Mouse (Mus musculus) neural tube, embryonic 14.5 days (tissue): ENCODE data around the gene Foxc1. TPM values are rescaled to one million over a fixed set of nuclear protein-coding genes. Genes with fewer than 3 reads are reported as not detected.
A peak's percentile ranks its signal among the peaks of the same experiment; 100 is the strongest.

Source experiments
- ATAC-seq: fragments of 200-750 bp; cut with Nextera tagmentation; 2 replicates; pipeline ENCODE4 v1.8.0; 2017; ENCODE audit warnings: low read depth, mild to moderate bottlenecking, moderate TSS enrichment, moderate library complexity
- H3K27ac ChIP-seq: fragments of 300-500 bp; sonication (generic); 2 replicates; pipeline ENCODE4 v1.5.1; 2014; ENCODE audit warnings: low read depth, mild to moderate bottlenecking, control low read depth, low read length, moderate library complexity, mixed read lengths
- H3K27me3 ChIP-seq: fragments of 300-500 bp; sonication (generic); 2 replicates; pipeline ENCODE4 v1.6.1; 2014; ENCODE audit warnings: low read length; ENCODE audit not compliant: control insufficient read depth, insufficient read depth
- H3K36me3 ChIP-seq: fragments of 300-500 bp; sonication (generic); 2 replicates; pipeline ENCODE4 v1.6.1; 2014; ENCODE audit warnings: low read length, mixed read lengths; ENCODE audit not compliant: control insufficient read depth, insufficient read depth
- H3K4me1 ChIP-seq: fragments of 300-500 bp; sonication (generic); 2 replicates; pipeline ENCODE4 v1.6.1; 2014; ENCODE audit warnings: low read length; ENCODE audit not compliant: control insufficient read depth, insufficient read depth
- H3K4me2 ChIP-seq: fragments of 300-500 bp; sonication (generic); 2 replicates; pipeline ENCODE4 v1.6.1; 2014; ENCODE audit warnings: mild to moderate bottlenecking, low read depth, low read length, control low read depth
- H3K4me3 ChIP-seq: fragments of 300-500 bp; sonication (generic); 2 replicates; pipeline ENCODE4 v1.5.1; 2014; ENCODE audit warnings: low read depth, low read length, control low read depth, mixed read lengths
- H3K9ac ChIP-seq: fragments of 300-500 bp; sonication (generic); replicated peaks from 2 replicates; pipeline ENCODE4 v1.6.1; 2014; ENCODE audit warnings: low read depth, mild to moderate bottlenecking, control low read depth, low read length, mixed read lengths
- H3K9me3 ChIP-seq: fragments of 300-500 bp; sonication (generic); 2 replicates; pipeline ENCODE4 v1.6.1; 2016; ENCODE audit warnings: low read length; ENCODE audit not compliant: control insufficient read depth
- WGBS: fragments of 180-500 bp; shearing (Covaris S2); extraction: QIAGEN DNeasy Blood & Tissue Kit; methylation state at CpG from one replicate; pipeline ENCODE4 v1.1.7; 2014; 5-methylcytosine and 5-hydroxymethylcytosine counted together
- polyA plus RNA-seq: library from polyadenylated mRNA; unstranded; fragments of >200 nt; fragmentation: Nextera tagmentation; extraction: Ambion mirVana; gene quantifications from 2 replicates; pipeline ENCODE4 v1.2.1, GENCODE M21; 2014

Gene Foxc1
- polyA plus RNA-seq, 1 experiment from 2014 or later = 0.50 TPM

- Histone ChIP-seq H3K36me3 (no peaks in the 10 kb centered on the region), H3K4me1 (no peaks in the 10 kb centered on the region), H3K27me3 (no peaks in the 10 kb centered on the region), H3K9ac (no peak overlapping the region), H3K4me2 (no peak overlapping the region), H3K27ac (no peak overlapping the region), H3K4me3 (no peak overlapping the region), H3K9me3 (no peaks in the 10 kb centered on the region)
- ATAC-seq = no peak
- WGBS = 91% methylated on average over 2 of the region's 2 CpGs
Measured at GRCm38 (mm10) chr13:31782063-31782462, 24.4 kb upstream of the Foxc1 start.

DNA sequence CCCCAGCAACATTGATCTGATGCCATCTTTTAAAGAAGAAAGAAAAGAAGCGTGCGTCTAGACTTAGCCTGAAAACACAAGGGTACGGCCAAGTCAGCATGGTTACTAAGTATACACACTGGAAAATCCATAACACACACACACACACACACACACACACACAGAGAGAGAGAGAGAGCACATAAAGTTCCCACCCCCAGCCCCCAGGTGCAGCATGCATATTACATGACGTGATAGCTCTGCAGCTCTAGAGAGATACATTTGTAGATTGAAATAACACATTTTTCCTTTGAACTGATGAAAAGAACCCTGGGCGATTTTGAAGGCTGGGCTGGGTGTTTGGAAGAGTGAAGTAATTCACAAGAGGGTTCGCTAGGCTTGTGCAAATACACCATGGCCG lies 21.7 kb upstream of the Foxc1 start:
- Histone ChIP-seq H3K27ac (no peak overlapping the region), H3K4me3 (no peak overlapping the region), H3K36me3 (no peaks in the 10 kb centered on the region), H3K4me1 (no peaks in the 10 kb centered on the region), H3K27me3 (no peaks in the 10 kb centered on the region), H3K9ac (no peak overlapping the region), H3K9me3 (no peaks in the 10 kb centered on the region), H3K4me2 (no peak overlapping the region)
- WGBS = 85% methylated on average over 7 of the region's 7 CpGs
- no peak for ATAC-seq

DNA sequence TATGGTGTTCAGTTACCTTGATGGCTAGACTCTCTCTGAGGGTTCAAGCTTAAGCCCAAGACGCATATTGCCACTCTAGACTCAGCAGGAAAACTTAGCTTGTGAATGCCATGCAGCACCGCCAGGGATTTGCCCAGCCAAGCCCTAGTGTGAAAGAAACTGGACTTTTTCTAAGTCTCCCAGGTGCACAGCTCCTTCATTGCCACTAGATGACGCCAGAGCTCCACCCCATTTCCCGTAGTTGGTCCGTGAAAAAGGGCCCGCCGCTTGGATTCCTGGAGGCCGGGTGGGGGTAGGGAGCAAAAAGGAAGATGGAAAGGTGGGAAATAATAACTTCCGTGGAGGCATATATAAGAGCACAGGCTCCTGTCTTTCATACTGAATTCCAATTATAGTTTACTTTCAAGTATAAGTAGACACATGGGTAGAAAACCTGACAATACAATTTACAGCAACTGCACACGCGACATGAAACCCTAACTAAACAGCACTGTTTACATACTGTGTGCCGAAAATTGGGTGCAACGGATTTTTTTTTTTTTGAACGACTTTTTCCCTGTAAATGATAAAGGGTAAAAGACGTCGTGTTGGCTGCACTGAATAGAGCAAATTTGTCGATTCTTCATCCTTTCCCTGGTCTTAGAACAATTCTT lies 13.8 kb upstream of the Foxc1 start:
- Histone ChIP-seq H3K9me3 (no peaks in the 10 kb centered on the region), H3K27me3 (no peaks in the 10 kb centered on the region), H3K4me3 (no peak overlapping the region), H3K4me2 (peak overlapping the region; percentile 31; the same call in 1 of the 2 replicates), H3K36me3 (no peaks in the 10 kb centered on the region), H3K4me1 (no peaks in the 10 kb centered on the region), H3K9ac (no peak overlapping the region), H3K27ac (no peak overlapping the region)
- ATAC-seq = peak; percentile 85
- 21% methylated on average over 17 of the region's 17 CpGs for WGBS

GRCm38 (mm10) chr13:31793163-31793562 lies 13.3 kb upstream of the Foxc1 start:
- Histone ChIP-seq H3K4me3 (no peak overlapping the region), H3K9me3 (no peaks in the 10 kb centered on the region), H3K36me3 (no peaks in the 10 kb centered on the region), H3K4me2 (no peak overlapping the region), H3K27ac (no peak overlapping the region), H3K27me3 (no peaks in the 10 kb centered on the region), H3K9ac (no peak overlapping the region), H3K4me1 (no peaks in the 10 kb centered on the region)
- no peak for ATAC-seq
- 58% methylated on average over 5 of the region's 5 CpGs for WGBS

- Histone ChIP-seq H3K9me3 (no peaks in the 10 kb centered on the region), H3K4me1 (peaks cover 6% of the 10 kb centered on the region), H3K4me3 (no peak overlapping the region), H3K27ac (no peak overlapping the region), H3K36me3 (no peaks in the 10 kb centered on the region), H3K9ac (no peak overlapping the region), H3K4me2 (no peak overlapping the region), H3K27me3 (peaks cover 28% of the 10 kb centered on the region)
- no peak for ATAC-seq
- WGBS = 48% methylated on average over 10 of the region's 10 CpGs
Measured at GRCm38 (mm10) chr13:31797346-31797745, 9.1 kb upstream of the Foxc1 start.

DNA sequence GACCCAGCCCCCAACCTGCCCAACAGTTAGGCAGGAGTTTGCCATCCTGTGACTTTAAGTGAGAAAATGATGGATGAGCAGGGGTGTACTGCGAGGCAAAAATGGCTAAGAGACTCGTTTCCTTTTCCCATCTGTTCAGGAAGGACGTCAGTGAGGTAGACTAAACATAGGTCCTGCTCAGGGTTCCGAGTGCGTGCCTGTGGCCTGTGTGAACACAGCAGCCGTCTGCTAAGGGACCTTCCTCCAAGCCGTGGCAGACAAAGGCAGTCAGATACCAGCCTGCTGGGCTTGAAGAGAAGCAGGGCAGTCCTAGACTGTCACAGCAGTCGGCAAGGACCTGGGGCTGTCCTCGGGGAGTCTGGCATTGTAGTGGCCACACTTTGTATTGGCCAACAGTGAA lies 8.4 kb upstream of the Foxc1 start:
- Histone ChIP-seq H3K4me1 (peaks cover 6% of the 10 kb centered on the region), H3K27me3 (peaks cover 33% of the 10 kb centered on the region), H3K27ac (no peak overlapping the region), H3K4me3 (no peak overlapping the region), H3K4me2 (no peak overlapping the region), H3K9me3 (no peaks in the 10 kb centered on the region), H3K9ac (no peak overlapping the region), H3K36me3 (no peaks in the 10 kb centered on the region)
- no peak for ATAC-seq
- 43% methylated on average over 9 of the region's 9 CpGs for WGBS

DNA sequence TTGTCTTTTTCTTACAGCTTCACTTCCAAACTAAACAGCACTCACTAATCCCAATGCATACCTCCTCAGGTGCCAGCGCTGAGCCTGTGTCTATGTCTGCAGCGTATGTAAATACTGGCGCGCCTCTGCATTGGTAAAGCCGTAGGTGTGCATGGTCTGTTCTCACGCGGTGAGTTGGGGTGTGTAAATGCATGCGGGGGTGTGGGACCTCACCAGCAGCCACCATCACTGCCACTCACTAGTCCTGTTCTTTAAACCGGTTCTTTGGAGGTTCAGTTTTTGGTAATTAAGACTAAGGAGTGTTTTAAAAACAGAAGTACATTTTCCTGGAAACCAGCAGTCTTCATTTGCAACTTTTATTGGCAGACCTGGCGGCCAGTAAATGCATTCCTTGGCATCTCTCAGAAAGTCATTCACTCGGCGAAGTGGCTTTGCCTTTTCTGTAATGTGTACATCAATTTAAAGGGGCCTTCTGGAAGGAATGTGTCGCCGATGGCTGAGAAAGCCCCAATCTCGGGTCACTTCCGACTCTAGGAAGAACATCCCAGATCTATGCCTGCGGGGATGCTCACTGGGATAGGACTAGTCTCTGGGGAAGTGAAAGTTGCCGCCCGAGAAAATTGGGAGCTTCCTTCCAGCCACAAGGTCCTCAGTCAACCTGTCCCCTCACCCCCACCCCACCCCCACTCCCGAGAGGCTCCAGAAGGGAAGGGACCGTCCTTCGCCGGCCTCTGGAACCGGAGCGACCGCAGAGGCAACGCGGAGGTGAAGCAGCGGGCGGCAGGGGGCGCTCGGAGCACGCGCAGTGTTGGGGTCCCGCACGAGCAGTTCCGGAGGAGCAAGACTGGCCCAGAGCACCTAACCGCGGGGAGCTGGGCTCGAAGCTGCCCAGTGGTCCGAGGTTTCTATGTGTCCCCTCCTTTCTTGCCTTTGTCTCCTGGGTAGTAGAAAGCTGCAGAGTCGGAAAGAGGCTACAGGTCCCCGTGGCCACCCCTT lies 5.6 kb upstream of the Foxc1 start:
- no peaks in the 10 kb centered on the region for H3K9me3 ChIP-seq
- peak overlapping the region; percentile 53 for H3K4me2 ChIP-seq
- WGBS = under 1% methylated on average over 43 of the region's 43 CpGs
- peaks cover 51% of the 10 kb centered on the region for H3K27me3 ChIP-seq
- H3K9ac ChIP-seq = no peak overlapping the region
- peak overlapping the region; percentile 24 for H3K4me3 ChIP-seq
- H3K36me3 ChIP-seq = no peaks in the 10 kb centered on the region
- H3K27ac ChIP-seq = no peak overlapping the region
- peak; percentile 89 for ATAC-seq
- H3K4me1 ChIP-seq = peaks cover 6% of the 10 kb centered on the region

GRCm38 (mm10) chr13:31801703-31802305 lies 4.6 kb upstream of the Foxc1 start:
- peaks cover 55% of the 10 kb centered on the region for H3K27me3 ChIP-seq
- 3% methylated on average over 25 of the region's 25 CpGs for WGBS
- peak; percentile 13; the same call in 1 of the 2 replicates for ATAC-seq
- H3K36me3 ChIP-seq = no peaks in the 10 kb centered on the region
- no peak overlapping the region for H3K9ac ChIP-seq
- H3K4me3 ChIP-seq = peak overlapping the region; percentile 24; the same call in 1 of the 2 replicates
- H3K9me3 ChIP-seq = no peaks in the 10 kb centered on the region
- no peak overlapping the region for H3K27ac ChIP-seq
- H3K4me1 ChIP-seq = peaks cover 11% of the 10 kb centered on the region
- H3K4me2 ChIP-seq = peak overlapping the region; percentile 53
